Mouse (Mus musculus) C2C12 (cell line): Measurements from ENCODE around the gene Trpm4. TPM values are rescaled to one million over a fixed set of nuclear protein-coding genes. Genes with fewer than 3 reads are reported as not detected.

ENCODE experiments used
- H3K27me3 ChIP-seq: one replicate; pipeline ENCODE4 v1.6.1; 2011; ENCODE audit not compliant: control insufficient read depth, insufficient read depth, insufficient read length
- H3K36me3 ChIP-seq: one replicate; pipeline ENCODE4 v1.6.1; 2011; ENCODE audit not compliant: control insufficient read depth, insufficient read depth
- H3K4me3 ChIP-seq: one replicate; pipeline ENCODE4 v1.5.1; 2011; ENCODE audit warnings: mild to moderate bottlenecking, control low read depth; ENCODE audit not compliant: poor library complexity, insufficient read depth, severe bottlenecking
- H3K79me2 ChIP-seq: one replicate; pipeline ENCODE4 v1.6.1; 2011; ENCODE audit not compliant: control insufficient read depth, insufficient read depth
- H3K79me3 ChIP-seq: one replicate; pipeline ENCODE4 v1.6.1; 2011; ENCODE audit warnings: low read depth, control low read depth
- H3ac ChIP-seq: one replicate; pipeline ENCODE3; 2011; ENCODE audit warnings: low read depth; ENCODE audit not compliant: control insufficient read depth, insufficient read length
- CEBPB ChIP-seq: IDR thresholded peaks from one replicate; pipeline ENCODE4 v1.6.1; 2011; ENCODE audit warnings: low read depth, mild to moderate bottlenecking, control low read depth, moderate library complexity
- CTCF ChIP-seq: IDR thresholded peaks from one replicate; pipeline ENCODE4 v1.5.1; 2011; ENCODE audit not compliant: control insufficient read depth, insufficient read depth, insufficient read length
- FOSL1 ChIP-seq: IDR thresholded peaks from one replicate; pipeline ENCODE4 v1.8.0; 2011; ENCODE audit warnings: mild to moderate bottlenecking, low read length; ENCODE audit not compliant: poor library complexity, insufficient read depth, severe bottlenecking
- MAX ChIP-seq: IDR thresholded peaks from one replicate; pipeline ENCODE4 v1.6.1; 2011; ENCODE audit warnings: mild to moderate bottlenecking, control low read depth
- MYOD1 ChIP-seq: IDR thresholded peaks from one replicate; pipeline ENCODE4 v1.6.1; 2011; ENCODE audit warnings: low read depth; ENCODE audit not compliant: control insufficient read depth, insufficient read length
- MYOG ChIP-seq: IDR thresholded peaks from one replicate; pipeline ENCODE4 v1.6.1; 2011; ENCODE audit not compliant: control insufficient read depth, insufficient read length; ENCODE audit errors: extremely low read depth
- USF1 ChIP-seq: IDR thresholded peaks from one replicate; pipeline ENCODE4 v1.6.1; 2011; ENCODE audit warnings: low read depth, mild to moderate bottlenecking, control low read depth, moderate library complexity
- polyA plus RNA-seq: library from polyadenylated mRNA; unstranded; fragments of >200 nt; fragmentation: generic; extraction: Trizol; gene quantifications from one replicate; pipeline ENCODE4 v1.2.1, GENCODE M21; 2012; ENCODE audit warnings: missing spikeins

The Trpm4 gene
- polyA plus RNA-seq, 1 experiment, result 10.6 TPM

GRCm38 (mm10) chr7:45340669-45341068 is 7.1 kb upstream of the Trpm4 start:
- Histone ChIP-seq H3K79me3 (no peaks in the 10 kb centered on the region), H3K27me3 (no peaks in the 10 kb centered on the region), H3K36me3 (no peaks in the 10 kb centered on the region), H3K4me3 (peak overlapping the region; percentile 18), H3ac (peak overlapping the region; percentile 22), H3K79me2 (no peaks in the 10 kb centered on the region)
- TF ChIP-seq CTCF (no peak), MYOD1 (no peak)

DNA sequence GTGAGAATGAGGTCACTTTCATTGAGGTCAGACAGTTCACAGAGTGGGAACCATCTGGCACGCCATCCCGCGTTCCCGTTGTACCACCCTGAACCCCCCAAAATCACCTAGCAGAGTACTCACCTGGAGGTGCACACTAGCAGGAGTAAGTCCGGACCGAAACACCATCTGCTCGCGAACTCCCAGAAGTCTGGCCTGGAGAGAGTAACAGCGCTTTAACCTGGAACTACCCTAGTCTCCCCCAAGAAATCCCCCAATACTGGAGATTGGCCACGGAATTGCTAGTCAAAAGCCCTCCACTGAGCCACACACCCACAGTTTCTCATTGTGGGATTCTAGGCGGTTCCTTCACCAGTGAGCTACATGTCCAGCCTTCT is 6.5 kb upstream of the Trpm4 start:
- Histone ChIP-seq H3K27me3 (no peaks in the 10 kb centered on the region), H3K79me2 (no peaks in the 10 kb centered on the region), H3K36me3 (no peaks in the 10 kb centered on the region), H3ac (peak overlapping the region; percentile 59), H3K4me3 (peak overlapping the region; percentile 19), H3K79me3 (no peaks in the 10 kb centered on the region)
- TF ChIP-seq MYOG, result no peak
- TF ChIP-seq USF1, result no peak
- no peak for TF ChIP-seq MYOD1
- no peak for TF ChIP-seq CTCF
- no peak for TF ChIP-seq FOSL1
- no peak for TF ChIP-seq MAX
- TF ChIP-seq CEBPB, result no peak

DNA sequence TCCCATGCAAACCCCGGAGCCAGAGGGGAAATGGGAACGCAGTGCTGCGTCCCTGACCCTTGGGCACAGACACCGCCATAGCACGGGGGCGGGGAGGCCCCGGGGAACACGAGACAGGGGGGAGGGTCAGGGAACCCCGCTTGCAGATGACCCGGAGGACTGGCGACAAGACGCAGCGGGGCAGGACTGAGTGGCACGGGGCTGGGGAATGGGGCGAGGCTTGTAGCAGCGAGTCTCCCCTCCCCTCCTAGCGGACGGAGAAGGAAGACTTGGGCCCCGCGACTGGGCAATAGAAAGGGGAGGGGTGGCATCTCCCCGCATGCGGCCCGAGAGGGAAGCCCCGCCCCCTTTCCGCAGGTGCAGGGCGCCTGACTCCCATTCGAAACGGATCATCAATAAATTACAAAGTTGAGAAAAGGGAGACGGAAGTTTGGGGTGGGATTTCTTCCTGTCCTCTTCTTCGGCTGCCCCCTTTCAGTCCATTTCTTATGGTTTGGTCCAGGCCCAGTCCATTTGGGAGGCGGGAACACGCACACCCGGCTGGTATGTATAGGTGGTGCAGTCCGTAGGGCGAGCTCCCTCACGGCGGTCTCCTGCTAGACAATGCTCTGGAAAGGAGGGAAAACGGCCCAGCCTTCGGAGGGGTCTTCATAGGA is 6.0 kb upstream of the Trpm4 start:
- H3K36me3 ChIP-seq, result no peaks in the 10 kb centered on the region
- peak overlapping the region; percentile 28 for H3K4me3 ChIP-seq
- no peak for TF ChIP-seq MYOG
- no peak for TF ChIP-seq CTCF
- TF ChIP-seq MAX, result no peak
- no peak for TF ChIP-seq CEBPB
- TF ChIP-seq USF1, result no peak
- no peak for TF ChIP-seq FOSL1
- no peak for TF ChIP-seq MYOD1
- no peaks in the 10 kb centered on the region for H3K27me3 ChIP-seq
- peak overlapping the region; percentile 59 for H3ac ChIP-seq
- H3K79me2 ChIP-seq, result no peaks in the 10 kb centered on the region
- no peaks in the 10 kb centered on the region for H3K79me3 ChIP-seq

DNA sequence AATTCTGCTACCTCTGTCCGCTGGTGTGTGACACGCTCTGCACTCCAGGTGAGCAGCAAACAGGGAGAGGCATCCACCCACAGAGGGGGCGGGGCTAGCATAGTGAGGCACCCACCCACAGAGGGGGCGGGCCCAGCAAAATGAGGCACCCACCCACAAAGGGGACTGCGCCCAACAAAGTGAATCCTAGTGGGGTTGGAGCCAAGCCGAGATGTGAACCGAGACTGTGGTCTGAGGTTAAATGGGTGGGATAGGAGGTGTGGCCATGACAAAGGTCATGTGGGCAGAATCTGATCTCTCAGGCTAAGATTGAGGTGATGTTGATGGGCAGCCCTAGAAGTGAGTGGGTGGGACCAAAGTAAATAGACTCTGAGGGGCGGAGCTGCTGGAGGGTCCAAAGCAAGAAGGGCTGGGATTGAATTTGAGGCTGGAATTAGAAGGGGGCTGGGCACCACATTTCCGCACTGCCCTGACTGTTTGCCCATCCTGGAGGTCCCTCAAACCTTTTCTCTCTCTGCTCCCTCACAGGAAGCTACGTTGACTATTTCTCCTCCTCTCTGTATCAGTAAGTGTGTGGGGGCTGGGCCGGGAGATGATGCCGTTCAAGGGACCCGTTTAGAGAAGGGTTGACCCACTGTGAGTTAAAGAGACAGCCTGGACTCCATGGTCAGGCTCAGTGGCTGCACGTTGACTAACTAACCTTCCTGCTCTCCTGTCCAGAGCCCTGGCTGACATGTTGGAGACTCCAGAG is 4.8 kb upstream of the Trpm4 start:
- no peak overlapping the region for H3K4me3 ChIP-seq
- no peaks in the 10 kb centered on the region for H3K79me3 ChIP-seq

GRCm38 (mm10) chr7:45337469-45337868 is 3.9 kb upstream of the Trpm4 start:
- no peaks in the 10 kb centered on the region for H3K79me3 ChIP-seq
- H3ac ChIP-seq, result no peak overlapping the region
- no peaks in the 10 kb centered on the region for H3K36me3 ChIP-seq
- no peaks in the 10 kb centered on the region for H3K27me3 ChIP-seq
- TF ChIP-seq MAX, result no peak
- TF ChIP-seq MYOG, result no peak
- TF ChIP-seq FOSL1, result no peak
- no peak for TF ChIP-seq MYOD1
- no peak for TF ChIP-seq CEBPB
- TF ChIP-seq USF1, result no peak
- no peak for TF ChIP-seq CTCF
- no peaks in the 10 kb centered on the region for H3K79me2 ChIP-seq
- H3K4me3 ChIP-seq, result no peak overlapping the region

More for the DNA sequence above, 4.8 kb upstream of the Trpm4 start:
- no peaks in the 10 kb centered on the region for H3K36me3 ChIP-seq
- H3K79me2 ChIP-seq, result no peaks in the 10 kb centered on the region
- no peaks in the 10 kb centered on the region for H3K27me3 ChIP-seq
- no peak overlapping the region for H3ac ChIP-seq
- TF ChIP-seq MYOD1, result no peak
- no peak for TF ChIP-seq CEBPB
- TF ChIP-seq MAX, result no peak
- peak; percentile 64 for TF ChIP-seq USF1

- TF ChIP-seq MAX, result no peak
- TF ChIP-seq CEBPB, result no peak
- no peak for TF ChIP-seq FOSL1
- TF ChIP-seq MYOD1, result no peak
- TF ChIP-seq USF1, result no peak
- no peak for TF ChIP-seq CTCF
- TF ChIP-seq MYOG, result no peak
These were observed 2.7 kb upstream of the Trpm4 start for GRCm38 (mm10) chr7:45336319-45336718.

More at GRCm38 (mm10) chr7:45336319-45336718, 2.7 kb upstream of the Trpm4 start:
- H3ac ChIP-seq, result no peak overlapping the region
- H3K36me3 ChIP-seq, result no peaks in the 10 kb centered on the region
- no peaks in the 10 kb centered on the region for H3K79me2 ChIP-seq
- H3K79me3 ChIP-seq, result no peaks in the 10 kb centered on the region
- H3K4me3 ChIP-seq, result no peak overlapping the region
- no peaks in the 10 kb centered on the region for H3K27me3 ChIP-seq
